Mouse (Mus musculus) hindbrain, embryonic 16.5 days (tissue): ENCODE measurements at regions not wholly inside any gene's neighbourhood (a gene's known extent, or its start where the extent isn't known, plus 50 kb on each side); places are given as distances from the start of the nearest gene placed in this dataset.

Source experiments
- ATAC-seq: fragments of 200-750 bp; cut with Nextera tagmentation; 2 replicates; pipeline ENCODE4 v1.8.0; 2017; ENCODE audit warnings: moderate TSS enrichment, moderate library complexity
- H3K27ac ChIP-seq: fragments of 300-500 bp; sonication (generic); 2 replicates; pipeline ENCODE4 v1.5.1; 2014; ENCODE audit warnings: low read depth, mild to moderate bottlenecking, control low read depth, low read length, moderate library complexity
- H3K27me3 ChIP-seq: fragments of 300-500 bp; sonication (generic); replicated peaks from 2 replicates; pipeline ENCODE4 v1.6.1; 2014; ENCODE audit warnings: low read length; ENCODE audit not compliant: control insufficient read depth, insufficient read depth
- H3K36me3 ChIP-seq: fragments of 300-500 bp; sonication (generic); 2 replicates; pipeline ENCODE4 v1.6.1; 2014; ENCODE audit warnings: mild to moderate bottlenecking, low read length, moderate library complexity, mixed read lengths; ENCODE audit not compliant: control insufficient read depth, insufficient read depth
- H3K4me1 ChIP-seq: fragments of 300-500 bp; sonication (generic); 2 replicates; pipeline ENCODE4 v1.6.1; 2014; ENCODE audit warnings: low read depth, low read length; ENCODE audit not compliant: control insufficient read depth, insufficient read depth
- H3K4me2 ChIP-seq: fragments of 300-500 bp; sonication (generic); 2 replicates; pipeline ENCODE4 v1.6.1; 2014; ENCODE audit warnings: mild to moderate bottlenecking, low read length, control low read depth, moderate library complexity
- H3K4me3 ChIP-seq: fragments of 300-500 bp; sonication (generic); 2 replicates; pipeline ENCODE4 v1.5.1; 2014; ENCODE audit warnings: mild to moderate bottlenecking, low read length, control low read depth, moderate library complexity
- H3K9ac ChIP-seq: fragments of 300-500 bp; sonication (generic); 2 replicates; pipeline ENCODE4 v1.6.1; 2014; ENCODE audit warnings: low read depth, mild to moderate bottlenecking, control low read depth, low read length, moderate library complexity
- H3K9me3 ChIP-seq: fragments of 300-500 bp; sonication (generic); 2 replicates; pipeline ENCODE4 v1.6.1; 2014; ENCODE audit warnings: mild to moderate bottlenecking, low read length, moderate library complexity; ENCODE audit not compliant: control insufficient read depth
- WGBS: fragments of 180-500 bp; shearing (Covaris S2); extraction: QIAGEN DNeasy Blood & Tissue Kit; methylation state at CpG from one replicate; pipeline ENCODE4 v1.1.7; 2014; 5-methylcytosine and 5-hydroxymethylcytosine counted together

GRCm38 (mm10) chr10:39260061-39260460 lies 96.5 kb upstream of the Ccn6 start:
- no peak overlapping the region for H3K27ac ChIP-seq

GRCm38 (mm10) chr10:39257371-39258154 lies 94.0 kb upstream of the Ccn6 start:
- ATAC-seq, result no peak
- H3K9ac ChIP-seq, result no peak overlapping the region
- no peaks in the 10 kb centered on the region for H3K27me3 ChIP-seq
- no peaks in the 10 kb centered on the region for H3K9me3 ChIP-seq
- no peaks in the 10 kb centered on the region for H3K36me3 ChIP-seq
- H3K27ac ChIP-seq, result no peak overlapping the region
- no peak overlapping the region for H3K4me3 ChIP-seq
- peaks cover 3% of the 10 kb centered on the region; the same call in 1 of the 2 replicates for H3K4me1 ChIP-seq
- WGBS, result 88% methylated on average over 2 of the region's 2 CpGs
- H3K4me2 ChIP-seq, result no peak overlapping the region

More at GRCm38 (mm10) chr10:39260061-39260460, 96.5 kb upstream of the Ccn6 start:
- 81% methylated on average over 6 of the region's 6 CpGs for WGBS
- Histone ChIP-seq H3K4me1 (peaks cover 3% of the 10 kb centered on the region; the same call in 1 of the 2 replicates), H3K4me2 (no peak overlapping the region), H3K9ac (no peak overlapping the region), H3K27me3 (no peaks in the 10 kb centered on the region), H3K4me3 (no peak overlapping the region), H3K36me3 (no peaks in the 10 kb centered on the region), H3K9me3 (no peaks in the 10 kb centered on the region)
- ATAC-seq, result no peak

- Histone ChIP-seq H3K4me1 (no peaks in the 10 kb centered on the region), H3K9ac (no peak overlapping the region), H3K9me3 (no peaks in the 10 kb centered on the region), H3K27ac (no peak overlapping the region), H3K36me3 (no peaks in the 10 kb centered on the region), H3K4me2 (no peak overlapping the region), H3K4me3 (no peak overlapping the region), H3K27me3 (no peaks in the 10 kb centered on the region)
- no peak for ATAC-seq
- WGBS, result 87% methylated on average over 2 of the region's 2 CpGs
Measured at GRCm38 (mm10) chr10:39254561-39254960, 91.0 kb upstream of the Ccn6 start.

- no peaks in the 10 kb centered on the region for H3K36me3 ChIP-seq
- no peaks in the 10 kb centered on the region for H3K4me1 ChIP-seq
- H3K9me3 ChIP-seq, result no peaks in the 10 kb centered on the region
- ATAC-seq, result no peak
- no peak overlapping the region for H3K4me2 ChIP-seq
- H3K27ac ChIP-seq, result no peak overlapping the region
- 86% methylated on average over 3 of the region's 3 CpGs for WGBS
- no peaks in the 10 kb centered on the region for H3K27me3 ChIP-seq
- no peak overlapping the region for H3K9ac ChIP-seq
- no peak overlapping the region for H3K4me3 ChIP-seq
Measured at GRCm38 (mm10) chr10:39250039-39250438, 86.4 kb upstream of the Ccn6 start.

GRCm38 (mm10) chr10:39248486-39248885 lies 84.9 kb upstream of the Ccn6 start:
- Histone ChIP-seq H3K4me1 (no peaks in the 10 kb centered on the region), H3K27ac (no peak overlapping the region), H3K4me3 (no peak overlapping the region), H3K27me3 (no peaks in the 10 kb centered on the region), H3K36me3 (no peaks in the 10 kb centered on the region), H3K9ac (no peak overlapping the region), H3K4me2 (no peak overlapping the region), H3K9me3 (no peaks in the 10 kb centered on the region)
- ATAC-seq, result no peak
- WGBS, result 85% methylated on average over 4 of the region's 4 CpGs

- H3K4me1 ChIP-seq, result no peaks in the 10 kb centered on the region
- no peak for ATAC-seq
Measured at GRCm38 (mm10) chr10:39246984-39247383, 83.4 kb upstream of the Ccn6 start.

GRCm38 (mm10) chr10:39245141-39245540 lies 81.5 kb upstream of the Ccn6 start:
- Histone ChIP-seq H3K9ac (no peak overlapping the region), H3K27me3 (no peaks in the 10 kb centered on the region), H3K4me2 (no peak overlapping the region), H3K9me3 (no peaks in the 10 kb centered on the region), H3K4me1 (peaks cover 3% of the 10 kb centered on the region), H3K4me3 (no peak overlapping the region), H3K27ac (no peak overlapping the region), H3K36me3 (no peaks in the 10 kb centered on the region)
- 81% methylated on average over 4 of the region's 4 CpGs for WGBS
- ATAC-seq, result no peak

More at GRCm38 (mm10) chr10:39246984-39247383, 83.4 kb upstream of the Ccn6 start:
- H3K36me3 ChIP-seq, result no peaks in the 10 kb centered on the region
- no peak overlapping the region for H3K9ac ChIP-seq
- no peaks in the 10 kb centered on the region for H3K9me3 ChIP-seq
- H3K27me3 ChIP-seq, result no peaks in the 10 kb centered on the region
- H3K4me2 ChIP-seq, result no peak overlapping the region
- 44% methylated on average over 3 of the region's 3 CpGs for WGBS
- no peak overlapping the region for H3K4me3 ChIP-seq
- no peak overlapping the region for H3K27ac ChIP-seq

GRCm38 (mm10) chr10:39244061-39244460 lies 80.5 kb upstream of the Ccn6 start:
- WGBS, result 89% methylated on average over 6 of the region's 6 CpGs
- Histone ChIP-seq H3K4me2 (no peak overlapping the region), H3K9ac (no peak overlapping the region), H3K36me3 (no peaks in the 10 kb centered on the region), H3K9me3 (no peaks in the 10 kb centered on the region), H3K4me3 (no peak overlapping the region), H3K4me1 (peaks cover 9% of the 10 kb centered on the region), H3K27me3 (no peaks in the 10 kb centered on the region), H3K27ac (no peak overlapping the region)
- no peak for ATAC-seq

- no peaks in the 10 kb centered on the region for H3K36me3 ChIP-seq
- no peak overlapping the region for H3K4me2 ChIP-seq
- H3K4me1 ChIP-seq, result peaks cover 9% of the 10 kb centered on the region
- H3K9ac ChIP-seq, result no peak overlapping the region
- H3K4me3 ChIP-seq, result no peak overlapping the region
- H3K27me3 ChIP-seq, result no peaks in the 10 kb centered on the region
- H3K9me3 ChIP-seq, result no peaks in the 10 kb centered on the region
- 87% methylated on average over 5 of the region's 5 CpGs for WGBS
- no peak overlapping the region for H3K27ac ChIP-seq
- ATAC-seq, result no peak
Measured at GRCm38 (mm10) chr10:39242398-39242797, 78.8 kb upstream of the Ccn6 start.
